Mouse (Mus musculus): ENCODE results near the gene Gm17622. TPM values are rescaled to one million over a fixed set of nuclear protein-coding genes. Genes with fewer than 3 reads are reported as not detected.

Gm17622 gene
- polyA plus RNA-seq, 1 experiment from 2014 or later = not detected

DNA sequence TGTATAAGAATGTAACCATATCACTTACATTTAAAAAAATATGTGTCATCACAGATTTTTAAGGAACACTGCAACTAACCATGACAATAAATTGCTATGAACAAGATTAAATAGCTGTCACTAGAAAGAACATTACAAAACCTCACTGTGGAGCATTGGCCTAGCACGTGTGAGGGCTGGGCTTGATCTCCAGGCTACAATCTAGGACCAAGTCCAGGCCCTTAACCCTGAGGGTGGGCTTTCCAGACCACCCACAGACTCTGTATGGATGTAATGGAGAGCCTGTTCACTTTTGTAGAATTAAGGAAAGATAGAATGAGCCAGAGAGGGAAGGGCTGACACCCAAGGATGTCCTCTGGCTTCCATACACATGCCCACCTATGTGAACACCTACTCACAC, 27.9 kb upstream of the Gm17622 start:
- Histone ChIP-seq H3K9me3 (ENCODE audit: control insufficient read depth, low read length) (no peaks in the 10 kb centered on the region), H3K27me3 (ENCODE audit: control insufficient read depth, insufficient read depth, low read length) (no peaks in the 10 kb centered on the region), H3K36me3 (ENCODE audit: control insufficient read depth, insufficient read depth, low read length) (no peaks in the 10 kb centered on the region), H3K4me1 (ENCODE audit: control insufficient read depth, insufficient read depth, low read length) (no peaks in the 10 kb centered on the region), H3K4me2 (ENCODE audit: low read length) (no peak overlapping the region), H3K27ac (replicated peaks; ENCODE audit: low read depth, low read length) (no peak overlapping the region), H3K9ac (replicated peaks; ENCODE audit: low read length) (no peak overlapping the region), H3K4me3 (replicated peaks; ENCODE audit: low read depth, low read length) (no peak overlapping the region)
- WGBS = 77% methylated on average over 1 of the region's 1 CpGs
- no peak for DNase-seq
- ATAC-seq (ENCODE audit: low FRiP score, low TSS enrichment) = no peak

DNA sequence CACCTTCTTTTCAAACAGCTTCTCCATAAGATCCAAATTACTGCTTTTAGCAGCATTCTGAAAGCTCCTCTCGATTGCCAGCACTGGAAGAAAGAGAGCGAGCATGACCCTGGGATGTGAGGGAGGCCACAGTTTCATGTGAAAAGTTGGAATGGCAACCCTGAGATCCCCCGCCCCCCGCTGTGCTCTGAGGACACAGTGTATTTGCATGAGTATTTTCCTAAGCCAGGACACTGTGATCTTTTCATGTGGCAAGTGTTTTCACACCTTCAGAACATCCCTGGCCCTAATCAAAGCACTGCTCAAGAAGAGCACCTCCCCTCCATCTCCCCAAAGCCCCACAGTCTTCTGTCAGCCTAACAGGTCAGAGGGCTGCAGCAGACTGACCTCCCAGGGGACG, 25.2 kb upstream of the Gm17622 start:
- H3K36me3 ChIP-seq (ENCODE audit: control insufficient read depth, insufficient read depth, low read length) = no peaks in the 10 kb centered on the region
- no peak for ATAC-seq (ENCODE audit: low FRiP score, low TSS enrichment)
- no peak overlapping the region for H3K9ac ChIP-seq (replicated peaks; ENCODE audit: low read length)
- 57% methylated on average over 5 of the region's 5 CpGs for WGBS
- H3K4me3 ChIP-seq (replicated peaks; ENCODE audit: low read depth, low read length) = no peak overlapping the region
- H3K27me3 ChIP-seq (ENCODE audit: control insufficient read depth, insufficient read depth, low read length) = no peaks in the 10 kb centered on the region
- no peak for DNase-seq
- H3K9me3 ChIP-seq (ENCODE audit: control insufficient read depth, low read length) = no peaks in the 10 kb centered on the region
- no peaks in the 10 kb centered on the region for H3K4me1 ChIP-seq (ENCODE audit: control insufficient read depth, insufficient read depth, low read length)
- no peak overlapping the region for H3K4me2 ChIP-seq (ENCODE audit: low read length)
- no peak overlapping the region for H3K27ac ChIP-seq (replicated peaks; ENCODE audit: low read depth, low read length)

DNA sequence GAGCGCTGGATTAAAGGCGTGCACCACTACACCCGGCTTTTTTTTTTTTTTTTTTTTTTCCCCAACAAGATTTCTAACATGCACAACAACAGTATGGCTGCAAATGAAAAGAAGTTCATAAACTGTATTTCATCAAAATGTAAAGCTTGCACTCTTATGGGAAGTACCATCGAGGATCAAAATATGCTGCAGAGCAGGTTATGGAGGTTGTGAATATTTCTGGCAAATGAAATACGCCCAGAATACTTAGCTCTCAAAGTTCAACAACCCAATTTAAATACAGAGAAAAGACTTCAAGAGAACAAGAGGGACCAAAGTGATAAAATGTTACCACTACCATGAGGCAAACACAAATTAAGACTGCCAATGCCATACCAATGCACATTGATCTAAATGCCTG, 21.9 kb upstream of the Gm17622 start:
- Histone ChIP-seq H3K27me3 (ENCODE audit: control insufficient read depth, insufficient read depth, low read length) (no peaks in the 10 kb centered on the region), H3K4me3 (replicated peaks; ENCODE audit: low read depth, low read length) (no peak overlapping the region), H3K9me3 (ENCODE audit: control insufficient read depth, low read length) (no peaks in the 10 kb centered on the region), H3K9ac (replicated peaks; ENCODE audit: low read length) (no peak overlapping the region), H3K27ac (replicated peaks; ENCODE audit: low read depth, low read length) (no peak overlapping the region), H3K4me2 (ENCODE audit: low read length) (no peak overlapping the region), H3K4me1 (ENCODE audit: control insufficient read depth, insufficient read depth, low read length) (no peaks in the 10 kb centered on the region), H3K36me3 (ENCODE audit: control insufficient read depth, insufficient read depth, low read length) (no peaks in the 10 kb centered on the region)
- WGBS = 91% methylated on average over 5 of the region's 5 CpGs
- no peak for DNase-seq
- ATAC-seq (ENCODE audit: low FRiP score, low TSS enrichment) = no peak

DNA sequence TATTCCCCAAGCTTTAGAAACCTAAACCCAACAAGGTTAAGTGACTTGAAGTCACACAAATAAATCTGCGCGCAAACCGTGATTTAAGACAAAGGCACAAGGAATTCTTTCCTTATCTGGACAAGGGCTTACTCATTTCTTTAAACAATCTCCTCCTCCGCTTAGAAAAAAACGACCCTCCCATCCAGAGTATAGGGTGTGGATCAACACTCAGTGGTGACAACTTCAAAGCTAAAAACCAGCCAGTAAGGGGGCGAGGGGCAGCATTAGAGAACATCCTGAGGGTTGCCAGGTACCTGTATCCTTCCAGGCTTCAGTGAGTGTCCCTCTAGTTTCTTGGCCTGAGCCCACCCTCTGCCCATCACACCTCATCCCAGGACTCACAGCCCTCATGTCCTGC, 20.0 kb upstream of the Gm17622 start:
- Histone ChIP-seq H3K4me3 (replicated peaks; ENCODE audit: low read depth, low read length) (no peak overlapping the region), H3K9me3 (ENCODE audit: control insufficient read depth, low read length) (no peaks in the 10 kb centered on the region), H3K9ac (replicated peaks; ENCODE audit: low read length) (no peak overlapping the region), H3K27ac (replicated peaks; ENCODE audit: low read depth, low read length) (no peak overlapping the region), H3K27me3 (ENCODE audit: control insufficient read depth, insufficient read depth, low read length) (no peaks in the 10 kb centered on the region), H3K4me1 (ENCODE audit: control insufficient read depth, insufficient read depth, low read length) (no peaks in the 10 kb centered on the region), H3K36me3 (ENCODE audit: control insufficient read depth, insufficient read depth, low read length) (no peaks in the 10 kb centered on the region), H3K4me2 (ENCODE audit: low read length) (no peak overlapping the region)
- DNase-seq = no peak
- ATAC-seq (ENCODE audit: low FRiP score, low TSS enrichment) = no peak
- 90% methylated on average over 6 of the region's 6 CpGs for WGBS

DNA sequence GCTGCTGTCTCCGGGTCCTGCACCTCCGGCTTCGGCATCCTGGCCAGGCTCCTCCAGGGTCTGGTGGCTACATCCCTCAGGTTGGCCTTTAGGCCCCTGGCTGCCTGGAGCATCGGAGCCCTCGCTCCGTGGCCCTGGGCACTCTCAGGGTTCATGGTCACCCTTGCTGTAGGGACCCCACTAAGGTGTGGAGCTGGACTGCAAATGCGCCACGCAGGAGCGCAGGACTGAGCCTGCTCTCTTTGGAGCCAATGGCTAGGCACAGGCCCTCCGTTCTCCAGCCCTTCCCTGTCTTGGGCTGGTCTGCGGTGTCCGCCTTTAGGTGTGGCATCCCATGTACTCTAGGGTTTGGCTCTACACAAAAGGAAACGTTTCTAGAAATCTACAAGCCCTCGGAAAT, 19.6 kb upstream of the Gm17622 start, which contains the start of gene Ankdd1b:
Gene Ankdd1b (minus strand): TSS at position 242 of the 400 bp plus-strand sequence.
- Histone ChIP-seq H3K9me3 (ENCODE audit: control insufficient read depth, low read length) (no peaks in the 10 kb centered on the region), H3K9ac (replicated peaks; ENCODE audit: low read length) (no peak within 1 kb of the TSS), H3K4me1 (ENCODE audit: control insufficient read depth, insufficient read depth, low read length) (no peaks in the 10 kb centered on the region), H3K36me3 (ENCODE audit: control insufficient read depth, insufficient read depth, low read length) (no peaks in the 10 kb centered on the region), H3K4me3 (replicated peaks; ENCODE audit: low read depth, low read length) (no peak within 1 kb of the TSS), H3K4me2 (ENCODE audit: low read length) (no peak within 1 kb of the TSS), H3K27ac (replicated peaks; ENCODE audit: low read depth, low read length) (no peak within 1 kb of the TSS), H3K27me3 (ENCODE audit: control insufficient read depth, insufficient read depth, low read length) (no peaks in the 10 kb centered on the region)
- no peak for ATAC-seq (ENCODE audit: low FRiP score, low TSS enrichment)
- no peak for DNase-seq
- WGBS = 94% methylated on average over 14 of the region's 14 CpGs

DNA sequence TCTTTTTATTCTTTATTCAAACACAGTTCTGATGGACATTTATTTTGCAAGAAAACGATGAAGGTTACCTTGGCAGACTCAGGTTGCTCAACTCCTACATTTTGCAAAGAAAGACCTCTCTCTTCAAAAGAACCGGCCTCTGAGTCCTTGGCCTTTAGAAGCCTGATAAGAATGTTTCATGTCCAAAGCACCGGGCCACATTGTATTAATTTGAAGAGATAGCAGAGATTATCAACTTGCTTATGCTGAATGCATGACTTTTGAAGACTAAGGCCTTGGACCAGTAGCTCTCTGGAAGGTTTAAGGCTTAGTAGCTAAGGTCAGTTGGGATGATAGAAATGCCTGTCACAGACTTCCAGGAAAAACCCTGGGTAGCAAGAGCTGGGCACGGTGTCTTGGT, 13.3 kb upstream of the Gm17622 start:
- ATAC-seq (ENCODE audit: low FRiP score, low TSS enrichment) = no peak
- WGBS = 92% methylated on average over 4 of the region's 4 CpGs

DNA sequence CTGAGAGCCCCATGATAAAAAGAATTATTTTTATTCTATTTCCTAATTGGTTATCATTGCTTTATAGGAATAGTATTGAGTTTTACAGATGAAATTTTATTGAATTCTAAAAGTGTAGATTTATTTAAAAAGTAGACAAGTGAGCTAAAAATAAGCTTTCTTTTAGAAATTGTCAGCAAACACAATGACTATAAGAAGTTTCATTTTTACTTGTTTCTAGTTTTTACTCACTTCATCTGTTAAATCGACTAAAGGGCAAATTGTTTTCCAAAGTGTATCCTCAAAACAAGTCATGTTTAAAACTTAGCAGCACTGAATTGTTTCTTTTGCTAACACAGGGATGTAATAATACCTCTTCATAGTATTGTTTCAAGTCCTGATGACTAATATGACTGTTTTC, 11.5 kb upstream of the Gm17622 start:
- H3K4me3 ChIP-seq (replicated peaks; ENCODE audit: low read depth, low read length) = no peak overlapping the region
- no peak for ATAC-seq (ENCODE audit: low FRiP score, low TSS enrichment)
- no peaks in the 10 kb centered on the region for H3K27me3 ChIP-seq (ENCODE audit: control insufficient read depth, insufficient read depth, low read length)
- no peak overlapping the region for H3K27ac ChIP-seq (replicated peaks; ENCODE audit: low read depth, low read length)
- no peak overlapping the region for H3K4me2 ChIP-seq (ENCODE audit: low read length)
- no peaks in the 10 kb centered on the region for H3K9me3 ChIP-seq (ENCODE audit: control insufficient read depth, low read length)
- DNase-seq = no peak
- H3K36me3 ChIP-seq (ENCODE audit: control insufficient read depth, insufficient read depth, low read length) = no peaks in the 10 kb centered on the region
- H3K4me1 ChIP-seq (ENCODE audit: control insufficient read depth, insufficient read depth, low read length) = no peaks in the 10 kb centered on the region
- H3K9ac ChIP-seq (replicated peaks; ENCODE audit: low read length) = no peak overlapping the region
- WGBS = 98% methylated on average over 1 of the region's 1 CpGs

More for the DNA sequence above, 13.3 kb upstream of the Gm17622 start:
- no peak overlapping the region for H3K27ac ChIP-seq (replicated peaks; ENCODE audit: low read depth, low read length)
- no peak overlapping the region for H3K4me2 ChIP-seq (ENCODE audit: low read length)
- H3K36me3 ChIP-seq (ENCODE audit: control insufficient read depth, insufficient read depth, low read length) = no peaks in the 10 kb centered on the region
- H3K4me1 ChIP-seq (ENCODE audit: control insufficient read depth, insufficient read depth, low read length) = no peaks in the 10 kb centered on the region
- no peak for DNase-seq
- no peaks in the 10 kb centered on the region for H3K27me3 ChIP-seq (ENCODE audit: control insufficient read depth, insufficient read depth, low read length)
- H3K9ac ChIP-seq (replicated peaks; ENCODE audit: low read length) = no peak overlapping the region
- no peak overlapping the region for H3K4me3 ChIP-seq (replicated peaks; ENCODE audit: low read depth, low read length)
- no peaks in the 10 kb centered on the region for H3K9me3 ChIP-seq (ENCODE audit: control insufficient read depth, low read length)

DNA sequence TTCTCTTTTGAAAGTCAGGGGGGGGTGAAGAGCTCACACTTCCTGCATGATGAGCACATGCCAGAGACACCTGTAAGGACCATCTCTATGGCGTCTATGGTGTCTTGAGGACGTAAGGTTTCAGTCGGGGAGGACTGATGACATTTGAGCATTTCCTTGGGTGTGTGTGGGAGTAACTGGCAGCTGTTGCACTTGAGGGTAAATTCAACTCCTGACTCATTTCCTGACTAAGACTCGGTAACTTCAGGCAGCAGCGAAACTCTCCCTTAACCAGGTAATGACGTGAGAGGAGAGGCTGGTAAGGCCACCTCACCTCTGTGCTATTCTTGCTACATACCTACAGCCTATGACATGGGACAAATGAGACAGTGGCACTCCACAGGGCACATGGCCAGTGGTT, 3.3 kb upstream of the Gm17622 start:
- DNase-seq (no peak), ATAC-seq (ENCODE audit: low FRiP score, low TSS enrichment) (no peak)
- H3K27me3 ChIP-seq (ENCODE audit: control insufficient read depth, insufficient read depth, low read length) = no peaks in the 10 kb centered on the region
- no peak overlapping the region for H3K4me2 ChIP-seq (ENCODE audit: low read length)
- H3K36me3 ChIP-seq (ENCODE audit: control insufficient read depth, insufficient read depth, low read length) = no peaks in the 10 kb centered on the region
- H3K4me1 ChIP-seq (ENCODE audit: control insufficient read depth, insufficient read depth, low read length) = no peaks in the 10 kb centered on the region
- H3K4me3 ChIP-seq (replicated peaks; ENCODE audit: low read depth, low read length) = no peak overlapping the region
- H3K9me3 ChIP-seq (ENCODE audit: control insufficient read depth, low read length) = no peaks in the 10 kb centered on the region
- H3K27ac ChIP-seq (replicated peaks; ENCODE audit: low read depth, low read length) = no peak overlapping the region
- H3K9ac ChIP-seq (replicated peaks; ENCODE audit: low read length) = no peak overlapping the region
- 96% methylated on average over 6 of the region's 6 CpGs for WGBS

DNA sequence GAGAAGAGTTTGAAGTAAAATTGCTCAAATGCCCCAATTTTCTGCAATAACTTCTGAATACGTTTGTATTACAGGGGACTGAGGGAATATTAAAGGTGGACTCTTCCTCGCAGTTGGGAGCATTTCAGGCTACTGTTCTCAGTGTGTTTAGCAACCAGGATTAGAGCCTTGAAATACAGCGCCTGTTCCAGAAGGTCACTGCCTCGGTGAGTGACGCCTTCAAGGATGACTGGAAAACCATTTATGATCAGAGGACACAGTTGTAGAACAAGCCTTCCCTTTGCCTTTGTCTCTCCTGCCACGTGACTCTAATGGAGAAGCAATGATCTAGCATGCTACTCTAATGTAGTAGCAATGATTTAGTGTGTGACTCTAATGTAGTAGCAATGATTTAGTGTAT, 2.6 kb upstream of the Gm17622 start:
- 93% methylated on average over 6 of the region's 6 CpGs for WGBS
- no peaks in the 10 kb centered on the region for H3K36me3 ChIP-seq (ENCODE audit: control insufficient read depth, insufficient read depth, low read length)
- H3K9ac ChIP-seq (replicated peaks; ENCODE audit: low read length) = no peak overlapping the region
- no peak overlapping the region for H3K4me2 ChIP-seq (ENCODE audit: low read length)
- H3K4me3 ChIP-seq (replicated peaks; ENCODE audit: low read depth, low read length) = no peak overlapping the region
- no peak for ATAC-seq (ENCODE audit: low FRiP score, low TSS enrichment)
- no peaks in the 10 kb centered on the region for H3K27me3 ChIP-seq (ENCODE audit: control insufficient read depth, insufficient read depth, low read length)
- H3K4me1 ChIP-seq (ENCODE audit: control insufficient read depth, insufficient read depth, low read length) = no peaks in the 10 kb centered on the region
- no peak for DNase-seq
- H3K27ac ChIP-seq (replicated peaks; ENCODE audit: low read depth, low read length) = no peak overlapping the region
- no peaks in the 10 kb centered on the region for H3K9me3 ChIP-seq (ENCODE audit: control insufficient read depth, low read length)
